Mouse (Mus musculus) forebrain, embryonic 12.5 days (tissue): ENCODE measurements around the gene Mrpl33. TPM values are rescaled to one million over a fixed set of nuclear protein-coding genes. Genes with fewer than 3 reads are reported as not detected.

ENCODE experiments used
- ATAC-seq: fragments of 200-750 bp; cut with Nextera tagmentation; 2 replicates; pipeline ENCODE4 v1.8.0; 2017; ENCODE audit warnings: moderate TSS enrichment; ENCODE audit not compliant: low FRiP score
- H3K27ac ChIP-seq: fragments of 300-500 bp; sonication (generic); 2 replicates; pipeline ENCODE4 v1.5.1; 2016; ENCODE audit warnings: mild to moderate bottlenecking
- H3K27me3 ChIP-seq: fragments of 300-500 bp; sonication (generic); 2 replicates; pipeline ENCODE4 v1.6.1; 2016; ENCODE audit warnings: mild to moderate bottlenecking
- H3K36me3 ChIP-seq: fragments of 300-500 bp; sonication (generic); replicated peaks from 2 replicates; pipeline ENCODE4 v1.6.1; 2016; ENCODE audit warnings: mild to moderate bottlenecking
- H3K4me1 ChIP-seq: fragments of 300-500 bp; sonication (generic); 2 replicates; pipeline ENCODE4 v1.6.1; 2016
- H3K4me2 ChIP-seq: fragments of 300-500 bp; sonication (generic); 2 replicates; pipeline ENCODE4 v1.6.1; 2016; ENCODE audit warnings: mild to moderate bottlenecking, moderate library complexity
- H3K4me3 ChIP-seq: fragments of 300-500 bp; sonication (generic); replicated peaks from 2 replicates; pipeline ENCODE4 v1.5.1; 2016; ENCODE audit warnings: mild to moderate bottlenecking
- H3K9ac ChIP-seq: fragments of 300-500 bp; sonication (generic); 2 replicates; pipeline ENCODE4 v1.6.1; 2016; ENCODE audit warnings: mild to moderate bottlenecking
- H3K9me3 ChIP-seq: fragments of 300-500 bp; sonication (generic); 2 replicates; pipeline ENCODE4 v1.6.1; 2016
- WGBS: fragments of 180-500 bp; shearing (Covaris S2); methylation state at CpG from one replicate; pipeline ENCODE4 v1.1.7; 2016; 5-methylcytosine and 5-hydroxymethylcytosine counted together
- polyA plus RNA-seq: library from polyadenylated mRNA; unstranded; fragments of >200 nt; fragmentation: Nextera tagmentation; extraction: Ambion mirVana; gene quantifications from 2 replicates; pipeline ENCODE4 v1.2.1, GENCODE M21; 2016

Gene Mrpl33
- polyA plus RNA-seq, 1 experiment from 2014 or later, result 231 TPM

DNA sequence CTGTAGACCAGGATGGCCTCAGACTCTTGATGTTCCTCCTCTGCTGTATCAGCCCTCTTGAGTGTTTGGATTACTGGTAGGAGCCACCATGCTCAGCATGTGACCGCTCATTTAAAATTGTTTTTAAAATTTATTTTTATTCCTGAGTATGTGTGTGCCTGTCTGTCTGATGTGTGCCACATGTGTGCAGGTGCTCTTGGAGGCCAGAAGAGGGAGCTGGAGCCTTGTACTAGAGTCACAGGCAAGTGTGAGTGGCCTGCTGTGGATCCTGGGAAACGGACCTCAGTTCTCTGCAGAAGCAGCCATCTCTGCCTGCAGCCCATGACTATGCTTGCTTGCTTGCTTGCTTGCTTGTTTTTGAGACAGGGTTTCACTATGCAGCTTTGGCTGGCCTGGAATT, 2.4 kb downstream of the Mrpl33 start:
- WGBS, result 84% methylated on average over 2 of the region's 2 CpGs
- ATAC-seq, result no peak
- no peak overlapping the region for H3K4me3 ChIP-seq
- H3K27me3 ChIP-seq, result peaks cover 6% of the 10 kb centered on the region; the same call in 1 of the 2 replicates
- no peaks in the 10 kb centered on the region for H3K36me3 ChIP-seq
- no peak overlapping the region for H3K9ac ChIP-seq
- H3K9me3 ChIP-seq, result no peaks in the 10 kb centered on the region
- no peak overlapping the region for H3K4me2 ChIP-seq
- peaks cover 8% of the 10 kb centered on the region; the same call in 1 of the 2 replicates for H3K4me1 ChIP-seq
- H3K27ac ChIP-seq, result no peak overlapping the region

DNA sequence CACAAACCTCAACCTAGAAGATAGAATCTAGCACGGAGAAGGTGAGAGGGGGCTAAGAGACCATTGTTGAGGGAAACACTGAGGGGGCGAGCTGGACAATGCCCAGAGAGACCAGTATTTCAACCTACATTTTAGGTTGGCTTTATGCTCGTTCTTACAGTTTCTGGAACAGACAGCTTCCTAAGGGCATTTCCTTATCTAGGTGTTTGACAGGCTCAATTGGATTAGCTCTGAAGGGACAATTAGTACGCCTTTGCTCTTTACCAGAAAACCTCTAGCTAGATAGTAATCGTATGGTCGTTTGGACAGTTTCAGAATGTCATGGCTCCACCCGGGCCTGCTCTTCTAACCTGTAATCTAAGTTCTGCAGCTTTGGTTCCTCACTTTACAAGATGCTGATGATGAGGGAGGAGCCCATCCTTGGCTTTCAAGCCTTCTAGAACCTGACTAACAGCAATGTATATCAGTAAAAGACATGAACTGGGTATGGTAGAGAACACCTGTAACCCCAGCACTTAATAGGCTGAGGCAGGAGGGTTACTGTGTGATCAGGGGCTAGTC, 4.5 kb downstream of the Mrpl33 start:
- Histone ChIP-seq H3K9me3 (no peaks in the 10 kb centered on the region), H3K27ac (no peak overlapping the region), H3K27me3 (peaks cover 6% of the 10 kb centered on the region; the same call in 1 of the 2 replicates), H3K36me3 (no peaks in the 10 kb centered on the region), H3K4me3 (no peak overlapping the region), H3K9ac (no peak overlapping the region), H3K4me2 (no peak overlapping the region), H3K4me1 (peaks cover 7% of the 10 kb centered on the region; the same call in 1 of the 2 replicates)
- no peak for ATAC-seq
- 90% methylated on average over 7 of the region's 7 CpGs for WGBS

DNA sequence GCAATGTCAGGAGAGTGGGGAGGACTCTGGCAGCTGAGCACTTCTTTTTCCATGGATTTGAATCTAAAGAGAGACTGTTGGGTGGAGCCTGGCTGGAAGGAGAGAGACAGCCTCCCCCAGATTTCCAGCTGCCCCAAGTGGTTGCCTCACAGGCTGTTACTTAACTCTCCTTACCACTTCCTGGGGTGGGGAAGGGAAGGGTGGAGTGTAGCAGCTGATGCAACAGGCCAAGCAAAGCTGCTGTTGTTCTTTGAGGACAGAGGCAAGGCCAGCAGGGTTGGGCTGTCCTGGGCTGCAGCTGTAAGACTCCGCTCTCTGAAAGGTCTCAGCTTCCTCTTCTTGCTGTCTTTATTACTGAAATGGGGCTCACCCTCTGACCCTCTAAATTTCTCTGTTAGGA, 5.6 kb downstream of the Mrpl33 start:
- 94% methylated on average over 1 of the region's 1 CpGs for WGBS

DNA sequence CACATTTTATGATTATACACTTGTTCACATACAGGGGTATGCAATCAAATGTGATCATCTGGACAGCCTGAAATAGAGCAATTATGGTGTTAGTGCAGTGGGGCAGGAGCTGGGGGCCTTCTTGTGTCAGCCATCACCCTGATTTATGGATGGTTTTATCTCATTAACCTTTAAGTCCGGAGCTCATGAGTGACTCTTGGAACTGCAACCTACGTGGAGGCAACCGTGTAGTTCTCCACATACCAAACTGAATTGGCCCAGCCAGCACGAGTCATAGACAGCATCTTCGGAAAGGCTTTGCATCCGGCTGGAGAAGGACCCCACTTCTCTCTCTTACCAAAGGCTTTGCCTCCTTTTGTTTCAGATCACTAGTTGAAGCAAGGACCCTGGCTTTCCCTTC, 7.0 kb downstream of the Mrpl33 start:
- H3K9ac ChIP-seq, result no peak overlapping the region
- H3K36me3 ChIP-seq, result no peaks in the 10 kb centered on the region
- H3K4me2 ChIP-seq, result no peak overlapping the region
- H3K27me3 ChIP-seq, result no peaks in the 10 kb centered on the region
- H3K9me3 ChIP-seq, result no peaks in the 10 kb centered on the region
- no peak overlapping the region for H3K27ac ChIP-seq
- no peak overlapping the region for H3K4me3 ChIP-seq
- no peaks in the 10 kb centered on the region for H3K4me1 ChIP-seq
- no peak for ATAC-seq
- WGBS, result 87% methylated on average over 6 of the region's 6 CpGs

More for the DNA sequence above, 5.6 kb downstream of the Mrpl33 start:
- Histone ChIP-seq H3K4me2 (no peak overlapping the region), H3K27me3 (peaks cover 3% of the 10 kb centered on the region; the same call in 1 of the 2 replicates), H3K4me3 (no peak overlapping the region), H3K27ac (no peak overlapping the region), H3K9ac (no peak overlapping the region), H3K9me3 (no peaks in the 10 kb centered on the region), H3K4me1 (no peaks in the 10 kb centered on the region), H3K36me3 (no peaks in the 10 kb centered on the region)
- no peak for ATAC-seq

DNA sequence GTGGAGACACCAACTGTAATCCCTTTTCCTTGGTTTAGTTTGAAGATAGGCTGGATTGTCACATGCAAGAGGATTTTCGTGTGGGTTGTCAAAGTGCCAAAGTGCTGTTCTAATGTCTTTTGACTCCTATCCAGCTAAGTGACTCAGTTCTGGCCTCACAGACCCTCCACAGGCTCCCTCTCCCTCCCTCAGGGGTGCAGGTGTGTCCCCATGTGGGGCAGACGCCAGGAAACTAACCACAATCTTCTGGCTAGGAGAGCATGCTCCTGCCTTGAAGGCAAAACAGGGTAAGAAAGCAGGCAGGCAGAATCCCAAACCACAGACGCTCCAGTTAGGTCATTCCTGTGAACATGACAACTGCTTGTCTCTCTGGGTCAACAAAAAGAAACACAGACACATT, 9.4 kb downstream of the Mrpl33 start:
- Histone ChIP-seq H3K4me3 (no peak overlapping the region), H3K27ac (no peak overlapping the region), H3K4me2 (no peak overlapping the region), H3K9ac (no peak overlapping the region), H3K9me3 (no peaks in the 10 kb centered on the region), H3K36me3 (no peaks in the 10 kb centered on the region), H3K27me3 (no peaks in the 10 kb centered on the region), H3K4me1 (no peaks in the 10 kb centered on the region)
- 57% methylated on average over 3 of the region's 3 CpGs for WGBS
- ATAC-seq, result no peak

DNA sequence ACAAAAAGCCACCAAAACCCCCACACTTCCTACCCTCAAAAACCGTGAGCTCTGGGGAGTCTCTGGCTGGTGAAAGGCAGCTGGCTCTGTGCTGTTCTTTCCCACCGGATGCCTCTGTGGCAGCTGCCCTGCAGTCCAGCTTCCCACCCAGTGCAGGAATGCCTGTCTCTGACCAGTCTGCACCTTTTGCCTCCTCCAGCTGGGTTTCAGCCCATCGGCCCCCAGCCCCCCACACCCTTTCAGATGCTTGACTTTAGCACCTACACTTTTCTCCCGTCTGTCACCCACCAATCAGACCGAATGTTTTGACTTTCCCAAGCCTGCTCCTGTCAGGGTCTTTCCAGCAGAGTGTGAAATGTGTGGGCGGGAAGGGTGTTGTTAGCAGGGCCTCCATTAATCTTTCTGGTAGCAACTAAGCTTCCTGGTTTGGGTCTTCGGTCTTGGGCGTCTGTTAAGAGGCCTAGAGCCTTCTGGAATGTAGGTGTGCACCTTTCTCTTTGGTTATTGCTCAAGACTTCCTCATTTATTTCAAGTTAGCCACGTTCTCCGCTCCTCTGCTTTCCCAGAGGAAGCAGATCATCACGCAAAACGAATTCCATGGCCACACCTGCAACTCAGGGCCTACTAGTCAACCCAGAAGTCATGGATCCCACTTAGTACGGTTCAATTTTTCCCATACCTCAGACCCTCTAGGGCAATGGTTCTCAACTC, 13.8 kb downstream of the Mrpl33 start:
- no peak overlapping the region for H3K4me2 ChIP-seq
- WGBS, result 87% methylated on average over 13 of the region's 13 CpGs
- ATAC-seq, result no peak
- no peaks in the 10 kb centered on the region for H3K36me3 ChIP-seq
- H3K27ac ChIP-seq, result no peak overlapping the region
- peaks cover 12% of the 10 kb centered on the region for H3K4me1 ChIP-seq
- no peaks in the 10 kb centered on the region for H3K27me3 ChIP-seq
- H3K9me3 ChIP-seq, result no peaks in the 10 kb centered on the region
- H3K4me3 ChIP-seq, result no peak overlapping the region
- no peak overlapping the region for H3K9ac ChIP-seq

DNA sequence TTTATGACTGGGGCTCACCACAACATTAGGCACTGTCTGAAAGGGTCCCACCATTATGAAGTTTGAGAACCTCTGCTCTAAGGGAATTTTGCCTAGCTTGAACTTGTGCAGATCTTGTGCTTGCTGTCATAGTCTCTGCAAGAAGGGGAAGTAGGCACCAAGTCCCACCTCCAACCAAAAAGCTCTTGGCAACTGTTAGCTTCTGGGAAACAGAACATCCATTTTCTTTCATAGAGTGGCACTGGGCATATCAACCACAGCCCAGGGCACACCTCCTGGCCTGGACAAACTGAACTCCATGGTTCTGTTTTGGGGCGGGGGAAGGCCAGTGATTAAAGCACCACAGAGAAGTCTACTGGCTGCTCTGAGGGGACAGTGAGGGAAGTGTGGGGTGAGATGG, 14.5 kb downstream of the Mrpl33 start:
- no peaks in the 10 kb centered on the region for H3K27me3 ChIP-seq
- peaks cover 2% of the 10 kb centered on the region for H3K36me3 ChIP-seq
- peaks cover 12% of the 10 kb centered on the region for H3K4me1 ChIP-seq
- WGBS, result 84% methylated on average over 1 of the region's 1 CpGs
- H3K4me3 ChIP-seq, result no peak overlapping the region
- ATAC-seq, result no peak
- H3K9me3 ChIP-seq, result no peaks in the 10 kb centered on the region
- H3K4me2 ChIP-seq, result no peak overlapping the region
- H3K9ac ChIP-seq, result no peak overlapping the region
- no peak overlapping the region for H3K27ac ChIP-seq

DNA sequence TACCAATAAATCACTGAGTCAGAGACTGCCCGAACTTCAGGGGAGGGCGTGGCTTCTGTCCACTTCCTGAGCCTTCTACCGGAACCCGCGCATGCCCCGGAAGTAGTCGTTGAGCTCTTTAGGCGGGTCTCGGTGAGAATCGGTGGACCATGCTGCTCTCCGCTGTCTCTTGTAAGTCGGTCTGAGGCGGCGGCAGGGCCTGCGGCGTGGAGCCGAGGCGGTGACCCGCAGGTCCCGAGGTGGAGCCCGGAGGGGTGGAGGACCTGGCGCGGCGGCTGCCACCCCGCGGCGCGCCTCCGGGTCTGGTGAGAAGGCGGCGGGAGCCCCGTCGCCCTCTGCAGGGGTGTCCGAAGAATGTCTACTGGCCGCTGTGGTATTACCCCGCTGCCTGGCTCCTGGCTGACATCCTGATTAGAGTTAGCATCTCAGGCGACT, 17.1 kb downstream of the Mrpl33 start:
- peaks cover 12% of the 10 kb centered on the region for H3K4me1 ChIP-seq
- under 1% methylated on average over 37 of the region's 37 CpGs for WGBS
- peaks cover 20% of the 10 kb centered on the region for H3K36me3 ChIP-seq
- peak overlapping the region; percentile 83 for H3K27ac ChIP-seq
- H3K4me2 ChIP-seq, result peak overlapping the region; percentile 59
- peak overlapping the region; percentile 79 for H3K4me3 ChIP-seq
- H3K9ac ChIP-seq, result peak overlapping the region; percentile 68
- H3K27me3 ChIP-seq, result no peaks in the 10 kb centered on the region
- H3K9me3 ChIP-seq, result no peaks in the 10 kb centered on the region
- peak; percentile 94 for ATAC-seq

DNA sequence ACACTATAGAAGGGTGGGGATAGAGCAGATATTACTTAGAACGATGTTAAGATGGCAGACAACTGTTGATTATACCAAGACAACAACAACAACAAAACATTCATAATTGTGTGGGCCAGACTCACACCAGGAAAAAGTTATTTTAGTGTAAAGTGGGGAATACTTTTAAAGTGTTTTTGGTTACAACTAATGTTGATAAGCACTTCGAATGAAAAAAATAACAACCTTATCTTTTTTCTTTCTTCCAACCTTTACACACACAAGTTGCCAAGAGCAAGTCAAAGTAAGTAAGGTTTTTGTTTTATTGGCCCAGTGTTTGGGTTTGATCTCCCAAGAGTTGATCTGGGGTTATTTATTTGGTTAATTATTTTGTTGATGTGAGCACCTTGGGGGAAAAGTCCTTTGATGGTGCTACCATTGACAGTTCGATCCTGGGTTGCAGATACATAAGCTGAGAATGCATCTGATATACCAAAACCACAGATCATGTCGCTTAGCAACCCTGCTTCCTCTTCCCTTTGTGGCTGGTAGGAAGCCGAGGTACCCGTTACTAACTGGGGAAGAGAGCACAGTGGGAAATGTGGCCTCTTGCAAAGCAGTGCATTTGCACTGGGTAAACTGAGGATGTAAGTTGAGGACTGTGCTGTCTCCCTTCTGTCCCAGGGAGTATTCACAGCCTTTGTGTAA, 17.7 kb downstream of the Mrpl33 start:
- WGBS, result 51% methylated on average over 6 of the region's 6 CpGs

DNA sequence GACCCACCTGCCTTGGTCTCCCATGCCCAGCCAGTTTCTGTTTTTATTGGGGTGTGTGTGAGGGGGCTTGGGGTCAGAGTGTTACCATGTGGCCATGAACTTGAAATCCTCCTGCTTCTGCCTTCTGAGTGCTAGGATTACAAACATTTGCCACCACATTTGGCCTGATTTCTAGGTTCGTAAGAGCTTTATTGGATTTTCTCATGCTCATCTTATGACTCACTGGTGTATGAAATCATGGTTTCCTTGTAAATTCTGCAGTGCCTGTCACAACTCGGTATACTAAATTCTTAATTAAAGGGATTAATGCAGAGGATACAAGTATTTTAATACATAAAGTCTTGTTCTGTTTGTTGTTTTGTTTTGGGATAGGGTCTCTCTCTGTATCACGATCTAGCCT, 23.6 kb downstream of the Mrpl33 start:
- Histone ChIP-seq H3K4me2 (no peak overlapping the region), H3K27me3 (no peaks in the 10 kb centered on the region), H3K9ac (no peak overlapping the region), H3K9me3 (no peaks in the 10 kb centered on the region), H3K36me3 (peaks cover 37% of the 10 kb centered on the region), H3K4me3 (no peak overlapping the region), H3K27ac (no peak overlapping the region), H3K4me1 (peaks cover under 1% of the 10 kb centered on the region; the same call in 1 of the 2 replicates)
- WGBS, result 93% methylated on average over 3 of the region's 3 CpGs
- ATAC-seq, result no peak

More for the DNA sequence above, 17.7 kb downstream of the Mrpl33 start:
- H3K4me2 ChIP-seq, result peak overlapping the region; percentile 59
- H3K27me3 ChIP-seq, result no peaks in the 10 kb centered on the region
- H3K27ac ChIP-seq, result no peak overlapping the region
- peak overlapping the region; percentile 68 for H3K9ac ChIP-seq
- peaks cover 12% of the 10 kb centered on the region for H3K4me1 ChIP-seq
- H3K36me3 ChIP-seq, result peaks cover 25% of the 10 kb centered on the region
- ATAC-seq, result no peak; the same call in 1 of the 2 replicates
- peak overlapping the region; percentile 79 for H3K4me3 ChIP-seq
- no peaks in the 10 kb centered on the region for H3K9me3 ChIP-seq

DNA sequence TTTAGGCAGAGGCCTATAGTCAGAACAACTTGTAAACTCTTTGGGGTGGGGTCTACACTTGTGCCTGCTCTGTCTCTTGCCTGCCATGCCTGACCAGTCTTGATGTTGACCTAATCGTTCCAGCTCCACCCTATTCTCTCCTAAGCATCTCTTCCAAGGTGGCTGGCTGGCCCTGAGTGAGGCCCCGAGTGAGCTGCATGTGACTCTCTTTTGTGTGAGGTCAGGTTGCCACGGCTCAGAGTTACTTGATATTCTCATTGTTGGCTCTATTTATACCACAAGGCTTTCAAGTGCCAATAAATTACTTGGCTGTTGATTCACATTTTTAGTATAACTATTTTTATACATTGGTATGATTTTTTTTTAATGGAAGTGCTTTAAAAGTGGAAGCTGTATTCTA, 30.4 kb downstream of the Mrpl33 start:
- WGBS, result 43% methylated on average over 3 of the region's 3 CpGs
- ATAC-seq, result no peak

More for the DNA sequence above, 30.4 kb downstream of the Mrpl33 start:
- Histone ChIP-seq H3K9ac (no peak overlapping the region), H3K36me3 (peaks cover 2% of the 10 kb centered on the region; the same call in 1 of the 2 replicates), H3K4me3 (no peak overlapping the region), H3K4me2 (no peak overlapping the region), H3K4me1 (no peaks in the 10 kb centered on the region), H3K27ac (no peak overlapping the region), H3K27me3 (no peaks in the 10 kb centered on the region), H3K9me3 (no peaks in the 10 kb centered on the region)
